Comparison of ENCODE assay signal across 8 mouse cellular contexts in genomic region chr13:52979331-52980051, GRCm38 (mm10). TPM values are rescaled to one million over a fixed set of nuclear protein-coding genes. Genes with fewer than 3 reads are reported as not detected.
DNase-seq lines count a peak whose midpoint lies in the region; ATAC-seq and TF ChIP-seq lines count a peak whose summit lies in the region.

No protein-coding gene starts in this region.

- H3K27me3 ChIP-seq in liver, adult 2 months (ENCODE audit: control insufficient read depth, insufficient read depth, low read length): no peaks in the 10 kb centered on the region
- H3K27me3 ChIP-seq in heart, embryonic 12.5 days (replicated peaks): no peaks in the 10 kb centered on the region
- no peaks in the 10 kb centered on the region for H3K27me3 ChIP-seq in midbrain, embryonic 16.5 days (ENCODE audit: control insufficient read depth, insufficient read depth, low read depth, low read length)

- H3K9me3 ChIP-seq in heart, embryonic 12.5 days (replicated peaks): no peaks in the 10 kb centered on the region
- no peaks in the 10 kb centered on the region for H3K9me3 ChIP-seq in midbrain, embryonic 16.5 days (replicated peaks; ENCODE audit: control insufficient read depth, low read length, poor library complexity, severe bottlenecking)

- H3K36me3 ChIP-seq in liver, adult 2 months (ENCODE audit: control insufficient read depth, insufficient read depth, low read length): no peaks in the 10 kb centered on the region
- H3K36me3 ChIP-seq in heart, embryonic 12.5 days: no peaks in the 10 kb centered on the region
- H3K36me3 ChIP-seq in midbrain, embryonic 16.5 days (ENCODE audit: control insufficient read depth, insufficient read depth, low read length): no peaks in the 10 kb centered on the region

- peaks cover 12% of the 10 kb centered on the region for H3K79me2 ChIP-seq in liver, adult 2 months (ENCODE audit: control insufficient read depth, insufficient read depth, low read length)

- under 1% methylated on average over 22 of the region's 22 CpGs for WGBS in liver, adult 2 months
- under 1% methylated on average over 22 of the region's 22 CpGs for WGBS in heart, embryonic 12.5 days
- WGBS in midbrain, embryonic 16.5 days: under 1% methylated on average over 22 of the region's 22 CpGs

- peak; percentile 70 for DNase-seq in liver, adult 2 months (ENCODE audit: extremely low read depth, low read depth, low spot score)
- DNase-seq in liver: no peak
- DNase-seq in embryo, embryonic 10.5 days (ENCODE audit: low spot score): peak; percentile 49
- peak; percentile 33 to 74 for DNase-seq in left cerebral cortex, postnatal 25 days (ENCODE audit: low spot score in 2 of 2)
- DNase-seq in urinary bladder, postnatal 36 days (ENCODE audit: low spot score in 2 of 2): no peak

- H3K4me1 ChIP-seq in liver, adult 2 months (ENCODE audit: control insufficient read depth, insufficient read depth, low read length): peaks cover 9% of the 10 kb centered on the region
- H3K4me1 ChIP-seq in heart, embryonic 12.5 days (replicated peaks): peaks cover 37% of the 10 kb centered on the region
- H3K4me1 ChIP-seq in midbrain, embryonic 16.5 days (ENCODE audit: control insufficient read depth, insufficient read depth, low read length): peaks cover 36% of the 10 kb centered on the region

- peak overlapping the region; percentile 95 for H3K4me2 ChIP-seq in heart, embryonic 12.5 days
- peak overlapping the region; percentile 90 for H3K4me2 ChIP-seq in midbrain, embryonic 16.5 days (ENCODE audit: low read length)

- peak overlapping the region; percentile 91 for H3K4me3 ChIP-seq in liver, adult 2 months (ENCODE audit: insufficient read depth, low read depth, low read length)
- H3K4me3 ChIP-seq in heart, embryonic 12.5 days: peak overlapping the region; percentile 96
- peak overlapping the region; percentile 91 for H3K4me3 ChIP-seq in midbrain, embryonic 16.5 days (ENCODE audit: low read depth, low read length)

- intact Hi-C loops in left cerebral cortex, postnatal 25 days (cut with DNase I): loop anchor here (2.0 to 5.0 kb wide), 2 partner anchors 118 to 161 kb away; no protein-coding TSS in a partner anchor

- no peak for ATAC-seq in heart, embryonic 12.5 days (ENCODE audit: insufficient number of reproducible peaks, low FRiP score)
- ATAC-seq in midbrain, embryonic 16.5 days: no peak
- ATAC-seq in granulocyte monocyte progenitor cell, adult 5-6 weeks (replicated peaks; ENCODE audit: poor library complexity, severe bottlenecking): no peak

- peak overlapping the region; percentile 64 for H3K9ac ChIP-seq in liver, adult 2 months (ENCODE audit: low read depth, low read length)
- H3K9ac ChIP-seq in heart, embryonic 12.5 days: peak overlapping the region; percentile 99
- H3K9ac ChIP-seq in midbrain, embryonic 16.5 days (ENCODE audit: low read depth, low read length): peak overlapping the region; percentile 92

- TF ChIP-seq CTCF in liver, adult 2 months (IDR thresholded peaks at IDR 0.05; ENCODE audit: low read depth, low read length): no peak

- H3K27ac ChIP-seq in liver, adult 2 months (replicated peaks; ENCODE audit: insufficient read depth, low read depth, low read length): peak overlapping the region; percentile 99
- H3K27ac ChIP-seq in heart, embryonic 12.5 days (ENCODE audit: poor library complexity, severe bottlenecking): peak overlapping the region; percentile 97
- peak overlapping the region; percentile 98 for H3K27ac ChIP-seq in midbrain, embryonic 16.5 days (ENCODE audit: low read length)

- no peak for TF ChIP-seq POLR2A in liver, adult 2 months (IDR thresholded peaks at IDR 0.05; ENCODE audit: extremely low read depth, insufficient read depth, low read length)

RNA-seq across cellular contexts. Expression of gene Nfil3, which starts 1.4 kb away (rescaled TPM):
- total RNA-seq in liver, adult 2 months (2014; rRNA removed): 6.2 and 10.2 TPM in 2 replicates
- polyA plus RNA-seq in liver, adult 2 months (2012; rRNA removed): 7.9 and 16.2 TPM in 2 replicates
- 46.3 and 50.2 TPM in 2 replicates for polyA plus RNA-seq in heart, embryonic 12.5 days (2016; fragmentation: Nextera tagmentation; extraction: Ambion mirVana)
- total RNA-seq in left cerebral cortex, postnatal 25 days (2021): 10 to 100 TPM; 14.4 to 20.8 TPM
- 46.5 and 47.0 TPM in 2 replicates for polyA plus RNA-seq in midbrain, embryonic 16.5 days (2015; fragmentation: Nextera tagmentation; extraction: Ambion mirVana)
- total RNA-seq in granulocyte monocyte progenitor cell, adult 5-6 weeks (2014; fragmentation: Nextera tagmentation): 3.9 and 8.3 TPM in 2 replicates
- total RNA-seq in granulocyte monocyte progenitor cell, adult 5-6 weeks (2017): 14.0 and 14.5 TPM in 2 replicates

RNA-seq across cellular contexts. Expression of gene Auh, which starts 50.0 kb away (rescaled TPM):
- total RNA-seq in liver, adult 2 months (2014; rRNA removed): 45.1 and 49.2 TPM in 2 replicates
- 28.0 and 33.3 TPM in 2 replicates for polyA plus RNA-seq in liver, adult 2 months (2012; rRNA removed)
- polyA plus RNA-seq in heart, embryonic 12.5 days (2016; fragmentation: Nextera tagmentation; extraction: Ambion mirVana): 51.3 and 55.2 TPM in 2 replicates
- 10 to 100 TPM; 85.3 to 93.5 TPM for total RNA-seq in left cerebral cortex, postnatal 25 days (2021)
- 59.6 and 60.2 TPM in 2 replicates for polyA plus RNA-seq in midbrain, embryonic 16.5 days (2015; fragmentation: Nextera tagmentation; extraction: Ambion mirVana)
- total RNA-seq in granulocyte monocyte progenitor cell, adult 5-6 weeks (2014; fragmentation: Nextera tagmentation): 29.2 and 35.9 TPM in 2 replicates
- 34.6 and 37.1 TPM in 2 replicates for total RNA-seq in granulocyte monocyte progenitor cell, adult 5-6 weeks (2017)

Comparison
In these comparisons a context has a peak if more than half of its experiments do, and no peak if none do; other contexts are left out.
1. DNase-seq: peak in liver, adult 2 months (single experiment), embryo, embryonic 10.5 days (single experiment) and left cerebral cortex, postnatal 25 days (2 of 2); none in liver (single experiment) and urinary bladder, postnatal 36 days (0 of 2).
2. Peak in every context shown above with its lines, with median percentiles within 50 percentile points of each other: H3K27ac ChIP-seq, H3K4me3 ChIP-seq and H3K9ac ChIP-seq.